Mouse (Mus musculus) natural killer cell, adult 2 months (primary cell): ENCODE results near the gene AC131692.1.

Source experiments
- DNase-seq, 2 experiments: peaks; one replicate each; pipeline ENCODE4 v3.0.0; 2022; ENCODE audit warnings: low spot score in 2 of 2

The AC131692.1 gene

GRCm38 (mm10) chr19:6094119-6094518, at the start of gene AC131692.1:
TSS of gene AC131692.1 (plus strand) at chr19:6094419.
- DNase-seq, result no peak

GRCm38 (mm10) chr19:6045366-6046293, 48.6 kb upstream of the AC131692.1 start:
- peak; percentile 58 to 60 for DNase-seq

GRCm38 (mm10) chr19:6046294-6047153, 47.7 kb upstream of the AC131692.1 start, which contains the start of gene Syvn1:
TSS of gene Syvn1 (plus strand) at chr19:6046576.
- DNase-seq, result peak; percentile 90 to 91

- DNase-seq, result no peak
Observed at GRCm38 (mm10) chr19:6047154-6047898, 46.9 kb upstream of the AC131692.1 start.

GRCm38 (mm10) chr19:6047899-6048166, 46.4 kb upstream of the AC131692.1 start:
- DNase-seq, result no peak

- DNase-seq, result peak in 1 of 2 experiments; percentile 52
Observed at GRCm38 (mm10) chr19:6048681-6049410, 45.4 kb upstream of the AC131692.1 start.

GRCm38 (mm10) chr19:6052516-6052915, 41.7 kb upstream of the AC131692.1 start:
- DNase-seq, result no peak

GRCm38 (mm10) chr19:6054296-6054695, 39.9 kb upstream of the AC131692.1 start:
- DNase-seq, result no peak

GRCm38 (mm10) chr19:6056696-6057095, 37.5 kb upstream of the AC131692.1 start:
- no peak for DNase-seq

- peak; percentile 98 to 99 for DNase-seq
Observed at GRCm38 (mm10) chr19:6057313-6058096, 36.7 kb upstream of the AC131692.1 start, which contains the start of the genes Mrpl49 and Fau. TSS of gene Mrpl49 (minus strand) at chr19:6057785. TSS of gene Fau (plus strand) at chr19:6057844.

- no peak for DNase-seq
Observed at GRCm38 (mm10) chr19:6058513-6058912, 35.7 kb upstream of the AC131692.1 start.

- DNase-seq, result no peak
Observed at GRCm38 (mm10) chr19:6058966-6059365, 35.3 kb upstream of the AC131692.1 start.

- DNase-seq, result peak; percentile 92 to 93
Observed at GRCm38 (mm10) chr19:6061021-6061533, 33.1 kb upstream of the AC131692.1 start, which contains the start of gene Znhit2. TSS of gene Znhit2 (plus strand) at chr19:6061192.

- peak; percentile 49 to 56 for DNase-seq
Observed at GRCm38 (mm10) chr19:6061641-6062302, 32.4 kb upstream of the AC131692.1 start.

- no peak for DNase-seq
Observed at GRCm38 (mm10) chr19:6062418-6062817, 31.8 kb upstream of the AC131692.1 start.

- DNase-seq, result no peak
Observed at GRCm38 (mm10) chr19:6063081-6063480, 31.1 kb upstream of the AC131692.1 start.

GRCm38 (mm10) chr19:6066571-6066970, 27.6 kb upstream of the AC131692.1 start:
- DNase-seq, result no peak

- peak; percentile 80 to 87 for DNase-seq
Observed at GRCm38 (mm10) chr19:6067011-6067723, 27.1 kb upstream of the AC131692.1 start.
